ENCODE assay signal across 8 mouse cellular contexts in the genomic region with DNA sequence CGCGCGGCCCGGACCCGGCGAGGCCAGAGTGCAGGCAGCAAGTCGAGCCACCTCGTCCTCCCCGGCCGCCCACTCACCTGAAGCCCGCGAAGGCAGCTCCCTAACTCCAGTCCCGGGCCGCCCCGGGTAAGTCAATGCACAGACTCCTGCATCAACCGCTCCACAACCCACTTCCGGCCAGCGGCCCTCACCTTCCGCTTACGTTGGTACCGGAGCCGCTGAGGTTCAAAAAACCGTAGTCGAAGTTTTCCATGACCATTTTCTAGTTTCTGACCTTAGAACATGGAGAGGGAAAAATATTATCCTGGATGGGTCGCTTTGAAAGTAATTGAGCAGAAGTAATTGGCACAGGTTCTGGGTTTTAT. TPM values are rescaled to one million over a fixed set of nuclear protein-coding genes. Genes with fewer than 3 reads are reported as not detected.
DNase-seq lines count a peak whose midpoint lies in the region; ATAC-seq lines count a peak whose summit lies in the region.

A gene (minus strand): TSS at position 189 of the 365 bp plus-strand sequence.
A gene (minus strand): TSS at position 200 of the 365 bp plus-strand sequence.

- peak within 1 kb of the TSS; percentile 95 for H3K9ac ChIP-seq in heart, embryonic 13.5 days
- H3K9ac ChIP-seq in liver, embryonic 13.5 days, result peak within 1 kb of the TSS; percentile 85
- peak within 1 kb of the TSS; percentile 96 for H3K9ac ChIP-seq in stomach, embryonic 16.5 days (ENCODE audit: low read length)

- peak within 1 kb of the TSS; percentile 91 for H3K4me2 ChIP-seq in heart, embryonic 13.5 days
- peak within 1 kb of the TSS; percentile 87 for H3K4me2 ChIP-seq in liver, embryonic 13.5 days
- peak within 1 kb of the TSS; percentile 99 for H3K4me2 ChIP-seq in stomach, embryonic 16.5 days (ENCODE audit: low read depth, low read length)

- peaks cover 29% of the 10 kb centered on the region for H3K27me3 ChIP-seq in heart, embryonic 13.5 days (replicated peaks)
- H3K27me3 ChIP-seq in liver, embryonic 13.5 days, result peaks cover 27% of the 10 kb centered on the region
- H3K27me3 ChIP-seq in stomach, embryonic 16.5 days (ENCODE audit: control insufficient read depth, insufficient read depth, low read length), result peaks cover 7% of the 10 kb centered on the region

- H3K27ac ChIP-seq in brown adipose tissue, adult 24 weeks (replicated peaks; ENCODE audit: low read depth, low read length), result peak within 1 kb of the TSS; percentile 32; the same call in 1 of the 2 replicates
- H3K27ac ChIP-seq in heart, embryonic 13.5 days (replicated peaks), result peak within 1 kb of the TSS; percentile 73; the same call in 1 of the 2 replicates
- peak within 1 kb of the TSS; percentile 69 for H3K27ac ChIP-seq in liver, embryonic 13.5 days
- H3K27ac ChIP-seq in stomach, embryonic 16.5 days (ENCODE audit: low read length), result peak within 1 kb of the TSS; percentile 77

- H3K4me1 ChIP-seq in brown adipose tissue, adult 24 weeks (ENCODE audit: control insufficient read depth, insufficient read depth, insufficient read length, low read length), result peaks cover 3% of the 10 kb centered on the region; the same call in 1 of the 2 replicates
- peaks cover 22% of the 10 kb centered on the region for H3K4me1 ChIP-seq in heart, embryonic 13.5 days
- peaks cover 24% of the 10 kb centered on the region for H3K4me1 ChIP-seq in liver, embryonic 13.5 days (replicated peaks)
- H3K4me1 ChIP-seq in stomach, embryonic 16.5 days (ENCODE audit: control insufficient read depth, insufficient read depth, low read length), result peaks cover 16% of the 10 kb centered on the region

- H3K36me3 ChIP-seq in heart, embryonic 13.5 days, result peaks cover 35% of the 10 kb centered on the region
- H3K36me3 ChIP-seq in liver, embryonic 13.5 days, result peaks cover 31% of the 10 kb centered on the region
- peaks cover 5% of the 10 kb centered on the region; the same call in 1 of the 2 replicates for H3K36me3 ChIP-seq in stomach, embryonic 16.5 days (ENCODE audit: control insufficient read depth, insufficient read depth, low read length)

- H3K9me3 ChIP-seq in heart, embryonic 13.5 days, result no peaks in the 10 kb centered on the region
- H3K9me3 ChIP-seq in liver, embryonic 13.5 days (replicated peaks), result no peaks in the 10 kb centered on the region
- H3K9me3 ChIP-seq in stomach, embryonic 16.5 days (replicated peaks; ENCODE audit: control insufficient read depth, low read length), result no peaks in the 10 kb centered on the region

- peak; percentile 89 for DNase-seq in CD4-positive helper T cell, adult 2 months (ENCODE audit: low read depth, low spot score)
- peak; percentile 14 for DNase-seq in fat pad, adult 2 months (ENCODE audit: extremely low read depth, low read depth, low spot score)
- DNase-seq in kidney, postnatal 10 days, result peak; percentile 97
- peak; percentile 75 for DNase-seq in liver, embryonic 13.5 days
- DNase-seq in neural tube, embryonic 10.5 days (ENCODE audit: extremely low spot score, low spot score), result peak; percentile 88

- ATAC-seq in heart, embryonic 13.5 days (ENCODE audit: extremely low read depth, insufficient number of reproducible peaks, low FRiP score, low TSS enrichment), result 0 out of 2 replicates have a peak, but pooled peaks have one; percentile 69
- ATAC-seq in liver, embryonic 13.5 days (ENCODE audit: low read depth), result peak; percentile 88
- peak; percentile 81 for ATAC-seq in stomach, embryonic 16.5 days (ENCODE audit: insufficient read depth, low FRiP score)

- peak within 1 kb of the TSS; percentile 84 for H3K4me3 ChIP-seq in brown adipose tissue, adult 24 weeks (ENCODE audit: insufficient read depth, low read depth, low read length)
- peak within 1 kb of the TSS; percentile 99 for H3K4me3 ChIP-seq in heart, embryonic 13.5 days
- peak within 1 kb of the TSS; percentile 74 for H3K4me3 ChIP-seq in liver, embryonic 13.5 days (replicated peaks)
- H3K4me3 ChIP-seq in stomach, embryonic 16.5 days (replicated peaks; ENCODE audit: low read length), result peak within 1 kb of the TSS; percentile 96

- 1% methylated on average over 25 of the region's 25 CpGs for WGBS in heart, embryonic 13.5 days
- WGBS in liver, embryonic 13.5 days (ENCODE audit: insufficient replicate concordance), result under 1% methylated on average over 25 of the region's 25 CpGs
- WGBS in stomach, embryonic 16.5 days, result under 1% methylated on average over 25 of the region's 25 CpGs

RNA-seq across cellular contexts. Expression of the first gene that starts in this region (rescaled TPM):
- polyA plus RNA-seq in brown adipose tissue, adult 24 weeks (2012; ENCODE audit: insufficient read depth, insufficient read length, missing spikeins), result 6.1 and 7.4 TPM in 2 replicates
- 11.9 and 12.0 TPM in 2 replicates for polyA plus RNA-seq in heart, embryonic 13.5 days (2015; fragmentation: Nextera tagmentation; extraction: Ambion mirVana)
- polyA plus RNA-seq in liver, embryonic 13.5 days (2015; fragmentation: Nextera tagmentation; extraction: Ambion mirVana), result 12.0 and 16.8 TPM in 2 replicates
- polyA plus RNA-seq in stomach, embryonic 16.5 days (2015; fragmentation: Nextera tagmentation; extraction: Ambion mirVana), result 14.7 and 16.0 TPM in 2 replicates

RNA-seq across cellular contexts. Expression of the second gene that starts in this region (rescaled TPM):
- 3.3 and 3.6 TPM in 2 replicates for polyA plus RNA-seq in brown adipose tissue, adult 24 weeks (2012; ENCODE audit: insufficient read depth, insufficient read length, missing spikeins)
- polyA plus RNA-seq in heart, embryonic 13.5 days (2015; fragmentation: Nextera tagmentation; extraction: Ambion mirVana), result 7.3 TPM in 2 replicates
- 6.2 and 6.5 TPM in 2 replicates for polyA plus RNA-seq in liver, embryonic 13.5 days (2015; fragmentation: Nextera tagmentation; extraction: Ambion mirVana)
- 9.6 and 10.7 TPM in 2 replicates for polyA plus RNA-seq in stomach, embryonic 16.5 days (2015; fragmentation: Nextera tagmentation; extraction: Ambion mirVana)

Comparison
In these comparisons a context has a peak if more than half of its experiments do, and no peak if none do; other contexts are left out.
1. Peak in every context shown above with its lines: DNase-seq, ATAC-seq, H3K4me3 ChIP-seq and H3K27ac ChIP-seq.
2. DNase-seq: peak in every context shown above with its lines; median percentile 97 in kidney, postnatal 10 days; 89 in CD4-positive helper T cell, adult 2 months; 88 in neural tube, embryonic 10.5 days; 75 in liver, embryonic 13.5 days; 14 in fat pad, adult 2 months.